Mouse (Mus musculus): ENCODE results near the gene Whrn.

DNA sequence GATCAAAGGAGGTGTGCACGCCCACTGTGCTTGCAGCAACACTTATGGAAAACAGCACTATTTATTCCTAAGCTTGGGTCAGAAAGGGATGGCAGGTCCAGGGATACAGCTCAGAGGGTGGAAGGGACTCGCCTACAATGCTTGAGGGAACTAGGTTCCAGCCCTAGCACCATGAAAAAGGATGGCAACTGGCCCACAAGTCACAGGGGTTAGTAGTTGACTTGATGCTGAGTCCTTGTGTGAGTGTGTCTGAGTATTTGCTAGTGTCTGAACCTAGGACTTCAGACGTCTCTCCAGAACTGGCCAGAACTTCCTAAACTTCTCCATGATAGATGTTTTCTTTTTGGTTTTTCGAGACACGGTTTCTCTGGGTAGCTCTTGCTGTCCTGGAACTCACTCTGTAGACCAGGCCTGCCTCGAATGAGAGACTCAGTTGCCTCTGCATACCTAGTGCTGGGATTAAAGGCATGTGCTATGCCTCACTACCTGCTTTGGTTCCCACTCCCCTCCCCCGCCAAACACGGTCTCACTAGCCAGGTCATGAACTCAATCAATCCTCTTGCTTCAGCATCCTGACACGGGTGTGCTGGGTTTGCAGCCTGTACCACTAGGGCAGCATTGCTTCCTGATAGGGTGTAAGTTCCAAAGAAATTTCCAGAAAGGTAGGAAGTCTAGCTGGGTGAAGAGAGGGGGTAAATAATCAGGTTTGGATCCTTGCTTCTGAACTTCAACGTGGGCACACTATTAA is 48.1 kb upstream of the Whrn start:
- TF ChIP-seq CTCF (IDR thresholded peaks at IDR 0.05; ENCODE audit: extremely low read depth, insufficient read depth, insufficient read length, insufficient replicate concordance): no peak
- TF ChIP-seq POLR2A (IDR thresholded peaks at IDR 0.05; ENCODE audit: low read depth, low read length): no peak

Measured in spleen, adult 2 months (tissue).